Mouse (Mus musculus) ES-Bruce4 (cell line): ENCODE results near the gene Orm2. TPM values are rescaled to one million over a fixed set of nuclear protein-coding genes. Genes with fewer than 3 reads are reported as not detected.
"Not testable (repeated sequence)": the region's sequence is repeated elsewhere in the genome, so short reads cannot be mapped to it uniquely, and the experiment has no call there.

Experiments
- H3K27ac ChIP-seq: 2 replicates; pipeline ENCODE4 v1.5.1; 2012; ENCODE audit warnings: low read length, inconsistent platforms; ENCODE audit not compliant: insufficient read depth
- H3K27me3 ChIP-seq: 2 replicates; pipeline ENCODE4 v1.6.1; 2012; ENCODE audit warnings: mild to moderate bottlenecking, low read length, inconsistent platforms; ENCODE audit not compliant: control insufficient read depth, poor library complexity, insufficient read depth, severe bottlenecking
- H3K36me3 ChIP-seq: 2 replicates; pipeline ENCODE4 v1.6.1; 2012; ENCODE audit warnings: inconsistent platforms, mild to moderate bottlenecking, low read length, moderate library complexity; ENCODE audit not compliant: control insufficient read depth, poor library complexity, insufficient read depth, severe bottlenecking
- H3K4me1 ChIP-seq: one replicate; pipeline ENCODE4 v1.8.1; 2011; ENCODE audit warnings: low read length; ENCODE audit not compliant: control insufficient read depth, insufficient read depth
- H3K4me3 ChIP-seq: 2 replicates; pipeline ENCODE4 v1.5.1; 2011; ENCODE audit warnings: low read depth, mild to moderate bottlenecking, low read length
- H3K9ac ChIP-seq: 2 replicates; pipeline ENCODE4 v1.6.1; 2012; ENCODE audit warnings: low read depth, mild to moderate bottlenecking, inconsistent platforms; ENCODE audit not compliant: poor library complexity, severe bottlenecking
- H3K9me3 ChIP-seq: replicated peaks from 2 replicates; pipeline ENCODE4 v1.6.1; 2012; ENCODE audit warnings: mild to moderate bottlenecking, low read length, inconsistent platforms; ENCODE audit not compliant: control insufficient read depth, poor library complexity, insufficient read depth, severe bottlenecking
- CTCF ChIP-seq: IDR thresholded peaks from one replicate; pipeline ENCODE4 v1.8.1; 2011; ENCODE audit warnings: low read depth, low read length
- EP300 ChIP-seq: IDR thresholded peaks from 2 replicates; pipeline ENCODE4 v1.6.1; 2011; ENCODE audit warnings: low read depth, low read length; ENCODE audit not compliant: insufficient read depth
- POLR2A ChIP-seq: IDR thresholded peaks from one replicate; pipeline ENCODE4 v1.8.1; 2011; ENCODE audit warnings: low read length; ENCODE audit not compliant: insufficient read depth
- polyA plus RNA-seq: library from polyadenylated mRNA; stranded (reverse); fragments of >200 nt; gene quantifications from 2 replicates; pipeline ENCODE4 v1.2.4, GENCODE M21; 2011; ENCODE audit warnings: low read depth; ENCODE audit not compliant: missing spikeins, insufficient read depth, insufficient read length

The Orm2 gene
- polyA plus RNA-seq: not detected in 2 replicates

DNA sequence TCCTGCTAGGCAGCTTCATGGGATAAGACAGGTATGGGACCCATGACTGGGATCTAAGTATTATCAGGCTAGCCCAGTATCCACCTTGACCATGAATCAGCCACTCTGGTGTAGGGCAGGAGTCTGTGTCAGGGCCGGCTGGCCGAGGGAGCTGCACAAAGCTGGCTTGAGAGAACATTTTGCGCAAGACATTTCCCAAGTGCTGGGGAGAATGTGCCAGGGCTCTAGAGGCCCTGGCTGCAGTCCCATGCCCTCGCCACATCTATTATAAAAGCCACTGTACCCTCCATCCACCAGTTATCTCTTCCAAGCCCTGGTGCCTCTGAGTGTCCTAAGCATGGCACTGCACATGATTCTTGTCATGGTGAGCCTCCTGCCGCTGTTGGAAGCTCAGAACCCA, at the start of gene Orm2:
TSS of gene Orm2 (plus strand) at position 300 of the 400 bp plus-strand sequence.
- Histone ChIP-seq H3K27ac (no peak within 1 kb of the TSS), H3K9me3 (no peaks in the 10 kb centered on the region), H3K9ac (no peak within 1 kb of the TSS), H3K36me3 (no peaks in the 10 kb centered on the region), H3K27me3 (no peaks in the 10 kb centered on the region), H3K4me3 (no peak within 1 kb of the TSS), H3K4me1 (no peaks in the 10 kb centered on the region)
- no peak for TF ChIP-seq POLR2A
- no peak for TF ChIP-seq CTCF
- no peak for TF ChIP-seq EP300

GRCm38 (mm10) chr4:63314063-63314462, 48.2 kb upstream of the Orm2 start:
- Histone ChIP-seq H3K36me3 (no peaks in the 10 kb centered on the region), H3K9ac (no peak overlapping the region), H3K4me1 (no peaks in the 10 kb centered on the region), H3K4me3 (no peak overlapping the region), H3K27ac (no peak overlapping the region), H3K27me3 (no peaks in the 10 kb centered on the region), H3K9me3 (no peaks in the 10 kb centered on the region)
- no peak for TF ChIP-seq EP300
- no peak for TF ChIP-seq POLR2A
- TF ChIP-seq CTCF: no peak

DNA sequence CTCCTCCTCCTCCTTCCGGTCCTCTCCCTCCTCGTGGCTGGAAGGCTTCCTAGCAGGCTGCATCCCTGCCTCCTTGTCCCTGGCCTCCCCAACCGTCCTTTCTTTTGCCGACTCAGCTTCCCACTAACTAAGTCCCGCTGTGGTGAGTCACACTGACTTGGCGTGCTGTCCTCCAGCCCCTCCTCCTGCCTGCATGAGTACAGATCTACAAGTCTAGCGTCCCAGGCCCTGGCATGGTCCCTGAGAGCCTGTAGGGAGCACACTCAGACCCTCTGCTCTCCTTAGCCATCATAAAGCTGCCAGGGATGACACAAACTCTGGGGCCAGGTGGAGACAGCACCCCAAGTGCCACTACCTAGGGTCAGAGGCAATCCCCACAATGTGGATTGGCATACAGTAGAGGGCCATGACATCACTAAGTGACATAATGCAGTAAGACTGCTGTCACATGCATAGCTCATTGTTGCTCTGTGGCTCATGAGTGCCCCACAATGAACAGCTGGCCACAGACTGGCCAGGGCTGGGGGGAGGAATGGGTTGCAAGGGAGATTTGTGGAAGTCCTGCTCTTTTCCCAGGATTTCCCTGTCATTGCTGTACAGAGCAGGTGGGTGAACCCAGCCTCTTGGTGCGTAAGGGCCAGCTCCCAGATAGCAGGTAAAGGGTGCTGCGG, 46.0 kb upstream of the Orm2 start:
- Histone ChIP-seq H3K9me3 (no peaks in the 10 kb centered on the region), H3K4me3 (no peak overlapping the region), H3K27me3 (no peaks in the 10 kb centered on the region), H3K36me3 (no peaks in the 10 kb centered on the region), H3K9ac (no peak overlapping the region), H3K4me1 (no peaks in the 10 kb centered on the region), H3K27ac (no peak overlapping the region)
- TF ChIP-seq CTCF (no peak), EP300 (no peak), POLR2A (no peak)

GRCm38 (mm10) chr4:63319566-63319965, 42.7 kb upstream of the Orm2 start:
- H3K27me3 ChIP-seq, H3K27ac ChIP-seq, H3K4me1 ChIP-seq, H3K9ac ChIP-seq, H3K4me3 ChIP-seq, H3K9me3 ChIP-seq, H3K36me3 ChIP-seq: not testable (repeated sequence)
- TF ChIP-seq CTCF: peak; percentile 44

DNA sequence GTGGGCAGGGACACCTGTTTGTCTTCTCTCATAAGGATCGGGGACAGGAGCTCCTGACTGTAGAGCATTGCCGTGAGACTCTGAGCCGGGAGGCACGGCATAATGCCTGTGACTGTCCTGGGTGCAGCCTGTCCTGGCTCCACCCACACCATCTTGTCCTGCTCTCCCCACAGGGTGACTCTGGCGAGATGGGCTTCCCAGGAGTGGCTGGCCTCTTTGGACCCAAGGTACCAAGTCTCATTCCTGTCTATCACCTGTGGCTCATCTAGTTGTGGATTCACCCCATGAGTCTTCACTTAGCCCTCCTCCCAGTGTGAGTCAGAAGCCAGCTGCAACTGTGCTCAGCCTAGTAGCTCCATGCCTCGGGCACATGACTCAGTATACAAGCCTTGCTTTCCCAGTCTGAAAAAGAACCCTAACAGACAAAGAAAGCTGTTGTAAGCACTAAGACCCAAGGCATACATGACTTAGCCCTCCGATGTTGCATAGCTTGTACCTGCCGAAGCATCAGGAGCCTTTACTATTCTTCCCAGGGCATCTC, 38.9 kb upstream of the Orm2 start:
- Histone ChIP-seq H3K36me3 (no peaks in the 10 kb centered on the region), H3K27me3 (no peaks in the 10 kb centered on the region), H3K4me1 (no peaks in the 10 kb centered on the region), H3K9ac (no peak overlapping the region), H3K27ac (no peak overlapping the region), H3K4me3 (no peak overlapping the region), H3K9me3 (no peaks in the 10 kb centered on the region; the same call in 1 of the 2 replicates)
- TF ChIP-seq CTCF (no peak), POLR2A (no peak), EP300 (no peak)

DNA sequence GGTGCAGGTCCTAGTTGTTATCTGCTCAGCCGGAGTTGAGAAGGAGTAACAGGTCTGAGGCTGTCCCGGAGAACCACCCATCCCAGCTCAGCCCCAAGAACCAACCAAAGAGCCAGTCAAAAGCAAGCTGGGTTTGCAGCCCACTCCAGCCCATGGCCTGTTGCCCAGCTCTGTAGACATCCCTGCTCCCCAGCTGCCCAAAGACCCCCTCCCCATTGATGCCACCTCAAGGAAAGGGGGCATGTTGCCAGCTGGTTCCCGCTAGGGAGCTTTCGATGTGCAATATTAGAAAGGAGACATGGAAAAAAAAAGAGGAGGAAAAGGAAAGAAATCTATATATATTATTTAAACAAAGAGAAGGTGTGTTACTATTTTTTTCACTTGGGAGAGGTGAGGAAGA, 28.8 kb upstream of the Orm2 start:
- Histone ChIP-seq H3K27me3 (no peaks in the 10 kb centered on the region), H3K4me1 (no peaks in the 10 kb centered on the region), H3K4me3 (no peak overlapping the region), H3K9ac (no peak overlapping the region), H3K27ac (no peak overlapping the region), H3K36me3 (no peaks in the 10 kb centered on the region), H3K9me3 (no peaks in the 10 kb centered on the region)
- TF ChIP-seq POLR2A (no peak), EP300 (no peak), CTCF (no peak)
